Mouse (Mus musculus) thymus, postnatal 25 days (tissue): ENCODE data around the gene Gm8050.
"Not testable (repeated sequence)": the region's sequence is repeated elsewhere in the genome, so short reads cannot be mapped to it uniquely, and the experiment has no call there.

ENCODE experiments used
- DNase-seq: peaks from one replicate; pipeline ENCODE4 v3.0.0; 2022

The Gm8050 gene

GRCm38 (mm10) chr14:6720151-6720550 lies at the start of gene Gm8050:
Gene Gm8050 (minus strand): TSS chr14:6720251.
- DNase-seq, result not testable (repeated sequence)

GRCm38 (mm10) chr14:6757231-6757536 lies 37.1 kb upstream of the Gm8050 start:
- peak; percentile 35 for DNase-seq

- DNase-seq, result peak; percentile 7
Measured at GRCm38 (mm10) chr14:6756384-6757230, 36.6 kb upstream of the Gm8050 start.

GRCm38 (mm10) chr14:6742232-6742631 lies 22.2 kb upstream of the Gm8050 start, which contains the start of gene Gm3636:
Gene Gm3636 (minus strand): TSS chr14:6742332.
- DNase-seq, result not testable (repeated sequence)

- not testable (repeated sequence) for DNase-seq
Measured at GRCm38 (mm10) chr14:6684070-6684469, 36.0 kb downstream of the Gm8050 start, which contains the start of gene Gm10251. Gene Gm10251 (minus strand): TSS chr14:6684170.
